ENCODE assay signal across 11 mouse cellular contexts in the genomic region with DNA sequence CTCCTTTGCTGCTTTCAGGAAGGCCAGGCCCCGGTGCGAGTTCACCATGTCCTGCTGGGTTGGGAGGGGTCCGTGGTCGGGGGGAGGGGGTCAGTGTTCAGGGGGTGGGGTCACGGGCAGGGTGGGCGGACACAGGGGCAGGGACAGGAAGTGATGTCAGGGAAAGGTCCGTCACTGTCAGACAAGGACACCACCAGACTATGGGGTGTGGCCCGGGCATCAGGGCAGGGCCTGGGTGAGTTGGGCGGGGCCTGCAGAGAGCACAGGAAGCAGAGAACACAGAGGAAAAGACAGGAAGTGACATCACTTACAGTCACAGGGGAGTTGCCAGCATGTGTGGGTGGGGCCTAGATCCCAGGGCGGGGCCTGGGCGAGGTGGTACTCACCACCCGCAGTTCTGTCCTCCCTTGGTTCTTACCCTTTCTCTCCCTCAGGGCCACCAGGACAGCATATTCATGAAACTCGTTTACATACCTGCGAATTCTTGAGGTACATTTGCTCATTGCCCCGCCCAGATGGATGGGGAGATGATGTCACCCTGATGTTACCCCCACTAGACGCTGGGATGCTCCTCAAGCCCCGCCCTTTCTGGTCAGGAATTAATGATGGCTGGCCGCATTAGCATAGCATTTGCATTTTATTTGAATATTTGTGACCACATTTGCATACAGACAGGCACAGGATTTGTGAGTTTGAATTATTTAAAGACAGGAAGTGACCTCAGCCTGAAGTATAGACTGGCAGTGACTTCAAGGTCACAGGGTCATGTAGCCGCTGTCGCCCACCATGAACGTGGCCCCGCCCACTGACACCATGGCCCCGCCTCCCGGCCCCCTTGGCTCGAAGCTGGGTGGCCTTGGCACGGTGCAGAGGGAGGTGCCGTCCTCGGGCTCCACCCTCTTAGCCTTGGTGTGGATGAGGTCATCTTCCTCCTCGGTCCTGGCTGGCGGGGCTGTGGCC. TPM values are rescaled to one million over a fixed set of nuclear protein-coding genes. Genes with fewer than 3 reads are reported as not detected.
DNase-seq lines count a peak whose midpoint lies in the region.
"Had no signal": no experiment of that assay in that cellular context is flagged by ENCODE, and none has a peak within 500 bp of the region (broad histone marks: within the 10 kb centered on the region; RNA-seq: fewer than 3 reads in every experiment).

No protein-coding gene starts in this region.

- 0 out of 2 replicates have a peak, but pooled peaks cover 4% of the 10 kb centered on the region for H3K4me1 ChIP-seq in forebrain, embryonic 10.5 days

- H3K9me3 ChIP-seq in forebrain, embryonic 10.5 days, result peaks cover 75% of the 10 kb centered on the region

- no peaks in the 10 kb centered on the region for H3K27me3 ChIP-seq in forebrain, embryonic 10.5 days (ENCODE audit: poor library complexity, severe bottlenecking)

- no peak overlapping the region for H3K4me3 ChIP-seq in forebrain, embryonic 10.5 days
- H3K4me3 ChIP-seq: erythroblast, embryonic 14.5 days had no signal

- peaks cover 30% of the 10 kb centered on the region for H3K36me3 ChIP-seq in forebrain, embryonic 10.5 days (replicated peaks)

- WGBS in forebrain, embryonic 10.5 days, result 87% methylated on average over 30 of the region's 30 CpGs

- DNase-seq in heart, adult 11 months, result peak; percentile 94
- DNase-seq in heart, adult 8-10 months (ENCODE audit: low spot score), result no peak
- peak; percentile 10 for DNase-seq in right cerebral cortex, adult 18-20 months
- no peak for DNase-seq in right cerebral cortex, adult 2 months (ENCODE audit: low spot score in 2 of 2)
- peak; percentile 6 for DNase-seq in adrenal gland, postnatal 25 days
- DNase-seq in thymus, postnatal 10 days (ENCODE audit: low spot score in 2 of 2), result peak; percentile 6 to 12
- no peak for DNase-seq in Muller cell, postnatal 12 days (ENCODE audit: inconsistent ontology term)
- DNase-seq in forebrain, embryonic 10.5 days (ENCODE audit: extremely low spot score, low spot score), result no peak
- DNase-seq: kidney, postnatal 36 days had no signal

- no peak overlapping the region for H3K27ac ChIP-seq in forebrain, embryonic 10.5 days
- H3K27ac ChIP-seq: macrophage had no signal

RNA-seq across cellular contexts. Expression of a gene that starts 4.4 kb away (rescaled TPM):
- total RNA-seq in heart, adult 8-10 months (2022), result 1 to 10 TPM; 3.7 to 8.1 (median 5.7) TPM
- 42.8 and 45.0 TPM in 2 replicates for total RNA-seq in adrenal gland, postnatal 25 days (2021)
- 2.9 and 3.2 TPM in 2 replicates for polyA plus RNA-seq in forebrain, embryonic 10.5 days (2016; fragmentation: Nextera tagmentation; extraction: Ambion mirVana)

Comparison
In these comparisons a context has a peak if more than half of its experiments do, and no peak if none do; other contexts are left out.
1. DNase-seq: peak in heart, adult 11 months (single experiment), right cerebral cortex, adult 18-20 months (single experiment), adrenal gland, postnatal 25 days (single experiment) and thymus, postnatal 10 days (2 of 2); none in heart, adult 8-10 months (single experiment), right cerebral cortex, adult 2 months (0 of 2), Muller cell, postnatal 12 days (single experiment) and forebrain, embryonic 10.5 days (single experiment).